Mouse (Mus musculus) cerebellum, adult 2 months (tissue): Measurements from ENCODE around the gene Dlgap1.

Source experiments
- CTCF ChIP-seq: fragments of 200-500 bp; IDR thresholded peaks from 2 replicates; pipeline ENCODE4 v1.5.1; 2011; ENCODE audit warnings: low read depth, mild to moderate bottlenecking, control low read depth, low read length, moderate library complexity, borderline replicate concordance; ENCODE audit not compliant: insufficient read depth
- POLR2A ChIP-seq: fragments of 200-500 bp; IDR thresholded peaks from 2 replicates; pipeline ENCODE4 v1.6.1; 2011; ENCODE audit warnings: low read length, control low read depth, borderline replicate concordance; ENCODE audit not compliant: insufficient read depth

DNA sequence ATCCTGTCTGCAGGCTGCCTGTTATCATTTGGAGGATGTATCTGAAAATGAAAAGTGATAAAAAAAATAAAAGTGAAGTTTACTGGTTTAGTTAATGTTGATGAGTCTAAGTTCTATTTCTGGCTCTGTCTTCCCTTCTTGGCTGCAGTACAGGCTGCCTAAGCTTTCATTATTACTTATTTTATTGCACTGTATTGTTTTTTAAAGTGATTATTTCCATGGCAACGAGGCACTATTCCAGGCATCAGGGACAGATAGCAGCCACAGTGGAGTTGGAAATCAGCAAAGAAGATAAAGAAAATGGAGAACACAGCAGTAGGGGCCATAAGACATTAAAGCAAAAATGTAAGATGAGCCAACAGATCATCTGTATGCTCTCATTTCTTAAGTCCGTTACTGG is 66.0 kb downstream of the Dlgap1 start:
- TF ChIP-seq CTCF (no peak), POLR2A (no peak)
